Mouse (Mus musculus) neural tube, embryonic 11.5 days (tissue): ENCODE results near the gene Dhx30. TPM values are rescaled to one million over a fixed set of nuclear protein-coding genes. Genes with fewer than 3 reads are reported as not detected.

Experiments
- ATAC-seq: fragments of 200-750 bp; cut with Nextera tagmentation; 2 replicates; pipeline ENCODE4 v1.8.0; 2017; ENCODE audit warnings: moderate number of reproducible peaks, mild to moderate bottlenecking, moderate TSS enrichment, moderate library complexity; ENCODE audit not compliant: insufficient read depth, low FRiP score, low TSS enrichment
- DNase-seq: peaks from one replicate; pipeline ENCODE4 v3.0.0-alpha.2; 2015; ENCODE audit warnings: low spot score
- H3K27ac ChIP-seq: fragments of 300-500 bp; sonication (generic); 2 replicates; pipeline ENCODE4 v1.5.1; 2014; ENCODE audit warnings: low read depth, mild to moderate bottlenecking, low read length
- H3K27me3 ChIP-seq: fragments of 300-500 bp; sonication (generic); 2 replicates; pipeline ENCODE4 v1.6.1; 2014; ENCODE audit warnings: mild to moderate bottlenecking, low read length, mixed read lengths; ENCODE audit not compliant: control insufficient read depth, insufficient read depth
- H3K36me3 ChIP-seq: fragments of 300-500 bp; sonication (generic); 2 replicates; pipeline ENCODE4 v1.6.1; 2014; ENCODE audit warnings: mild to moderate bottlenecking, low read length, moderate library complexity, mixed read lengths; ENCODE audit not compliant: control insufficient read depth, insufficient read depth
- H3K4me1 ChIP-seq: fragments of 300-500 bp; sonication (generic); 2 replicates; pipeline ENCODE4 v1.6.1; 2014; ENCODE audit warnings: low read length, mixed read lengths; ENCODE audit not compliant: control insufficient read depth, insufficient read depth
- H3K4me2 ChIP-seq: fragments of 300-500 bp; sonication (generic); 2 replicates; pipeline ENCODE4 v1.6.1; 2014; ENCODE audit warnings: low read depth, mild to moderate bottlenecking, moderate library complexity
- H3K4me3 ChIP-seq: fragments of 300-500 bp; sonication (generic); 2 replicates; pipeline ENCODE4 v1.5.1; 2014; ENCODE audit warnings: low read depth, low read length
- H3K9ac ChIP-seq: fragments of 300-500 bp; sonication (generic); 2 replicates; pipeline ENCODE4 v1.6.1; 2014; ENCODE audit warnings: mild to moderate bottlenecking, low read length
- H3K9me3 ChIP-seq: fragments of 300-500 bp; sonication (generic); 2 replicates; pipeline ENCODE4 v1.6.1; 2016; ENCODE audit warnings: low read length; ENCODE audit not compliant: control insufficient read depth
- WGBS: fragments of 180-500 bp; shearing (Covaris S2); extraction: QIAGEN DNeasy Blood & Tissue Kit; methylation state at CpG from one replicate; pipeline ENCODE4 v1.1.7; 2014; 5-methylcytosine and 5-hydroxymethylcytosine counted together
- polyA plus RNA-seq: library from polyadenylated mRNA; unstranded; fragments of >200 nt; fragmentation: Nextera tagmentation; extraction: Ambion mirVana; gene quantifications from 2 replicates; pipeline ENCODE4 v1.2.1, GENCODE M21; 2014

The Dhx30 gene
- polyA plus RNA-seq, 1 experiment from 2014 or later = 178 TPM

- no peaks in the 10 kb centered on the region for H3K9me3 ChIP-seq
- no peak overlapping the region for H3K9ac ChIP-seq
- H3K4me1 ChIP-seq = peaks cover 5% of the 10 kb centered on the region; the same call in 1 of the 2 replicates
- no peaks in the 10 kb centered on the region for H3K27me3 ChIP-seq
- H3K4me3 ChIP-seq = no peak overlapping the region
- H3K4me2 ChIP-seq = no peak overlapping the region
- H3K36me3 ChIP-seq = no peaks in the 10 kb centered on the region
- ATAC-seq (no peak), DNase-seq (no peak)
- 79% methylated on average over 2 of the region's 2 CpGs for WGBS
- H3K27ac ChIP-seq = no peak overlapping the region
These were observed 56.9 kb downstream of the Dhx30 start for GRCm38 (mm10) chr9:110060761-110061160.

- Histone ChIP-seq H3K4me3 (no peak overlapping the region), H3K4me2 (no peak overlapping the region), H3K9ac (no peak overlapping the region), H3K4me1 (peaks cover 17% of the 10 kb centered on the region), H3K36me3 (no peaks in the 10 kb centered on the region), H3K27me3 (no peaks in the 10 kb centered on the region), H3K27ac (no peak overlapping the region), H3K9me3 (no peaks in the 10 kb centered on the region)
- 96% methylated on average over 1 of the region's 1 CpGs for WGBS
- no peak for ATAC-seq
- DNase-seq = no peak
These were observed 60.4 kb downstream of the Dhx30 start for GRCm38 (mm10) chr9:110057200-110057599.

GRCm38 (mm10) chr9:110054781-110055180 is 62.8 kb downstream of the Dhx30 start:
- no peaks in the 10 kb centered on the region for H3K36me3 ChIP-seq
- peak overlapping the region; percentile 30 for H3K4me3 ChIP-seq
- WGBS = 72% methylated on average over 3 of the region's 3 CpGs
- ATAC-seq = no peak
- peak overlapping the region; percentile 50 for H3K4me2 ChIP-seq
- H3K27me3 ChIP-seq = no peaks in the 10 kb centered on the region
- peaks cover 27% of the 10 kb centered on the region for H3K4me1 ChIP-seq
- H3K9ac ChIP-seq = peak overlapping the region; percentile 19
- no peak for DNase-seq
- H3K27ac ChIP-seq = peak overlapping the region; percentile 94
- H3K9me3 ChIP-seq = no peaks in the 10 kb centered on the region

- Histone ChIP-seq H3K9me3 (no peaks in the 10 kb centered on the region), H3K4me2 (peak overlapping the region; percentile 50), H3K4me3 (peak overlapping the region; percentile 30), H3K9ac (peak overlapping the region; percentile 19), H3K36me3 (no peaks in the 10 kb centered on the region), H3K27me3 (no peaks in the 10 kb centered on the region), H3K27ac (peak overlapping the region; percentile 94), H3K4me1 (peaks cover 27% of the 10 kb centered on the region)
- ATAC-seq = peak; percentile 80
- peak; percentile 55 for DNase-seq
- WGBS = 39% methylated on average over 2 of the region's 2 CpGs
These were observed 63.6 kb downstream of the Dhx30 start for GRCm38 (mm10) chr9:110054080-110054421.

GRCm38 (mm10) chr9:110053305-110054079 is 64.1 kb downstream of the Dhx30 start:
- H3K9me3 ChIP-seq = no peaks in the 10 kb centered on the region
- no peaks in the 10 kb centered on the region for H3K36me3 ChIP-seq
- 18% methylated on average over 8 of the region's 8 CpGs for WGBS
- H3K4me3 ChIP-seq = peak overlapping the region; percentile 30
- peak overlapping the region; percentile 50 for H3K4me2 ChIP-seq
- ATAC-seq (peak; percentile 83), DNase-seq (peak; percentile 71)
- H3K27ac ChIP-seq = peak overlapping the region; percentile 94
- H3K4me1 ChIP-seq = peaks cover 27% of the 10 kb centered on the region
- peak overlapping the region; percentile 61 for H3K9ac ChIP-seq
- no peaks in the 10 kb centered on the region for H3K27me3 ChIP-seq

GRCm38 (mm10) chr9:110052951-110053304 is 64.7 kb downstream of the Dhx30 start:
- Histone ChIP-seq H3K4me2 (peak overlapping the region; percentile 50), H3K9ac (peak overlapping the region; percentile 61), H3K9me3 (no peaks in the 10 kb centered on the region), H3K4me1 (peaks cover 27% of the 10 kb centered on the region), H3K27ac (peak overlapping the region; percentile 94), H3K27me3 (no peaks in the 10 kb centered on the region), H3K36me3 (no peaks in the 10 kb centered on the region), H3K4me3 (peak overlapping the region; percentile 30)
- WGBS = 57% methylated on average over 4 of the region's 4 CpGs
- ATAC-seq = peak; percentile 2; the same call in 1 of the 2 replicates
- DNase-seq = no peak

- Histone ChIP-seq H3K9me3 (no peaks in the 10 kb centered on the region), H3K4me2 (peak overlapping the region; percentile 50), H3K27me3 (no peaks in the 10 kb centered on the region), H3K36me3 (no peaks in the 10 kb centered on the region), H3K9ac (peak overlapping the region; percentile 61), H3K4me3 (peak overlapping the region; percentile 30), H3K4me1 (peaks cover 25% of the 10 kb centered on the region), H3K27ac (peak overlapping the region; percentile 94)
- DNase-seq (peak; percentile 63), ATAC-seq (no peak)
- 40% methylated on average over 23 of the region's 23 CpGs for WGBS
These were observed 65.6 kb downstream of the Dhx30 start for GRCm38 (mm10) chr9:110051869-110052661.

GRCm38 (mm10) chr9:110051184-110051583 is 66.4 kb downstream of the Dhx30 start:
- Histone ChIP-seq H3K27ac (no peak overlapping the region), H3K4me1 (peaks cover 22% of the 10 kb centered on the region), H3K4me2 (no peak overlapping the region), H3K9me3 (no peaks in the 10 kb centered on the region), H3K9ac (no peak overlapping the region), H3K4me3 (no peak overlapping the region), H3K27me3 (no peaks in the 10 kb centered on the region), H3K36me3 (no peaks in the 10 kb centered on the region)
- ATAC-seq (no peak), DNase-seq (no peak)
